Mouse (Mus musculus): ENCODE measurements around the gene Manba.
"Not testable (repeated sequence)": the region's sequence is repeated elsewhere in the genome, so short reads cannot be mapped to it uniquely, and the experiment has no call there.

The Manba gene

DNA sequence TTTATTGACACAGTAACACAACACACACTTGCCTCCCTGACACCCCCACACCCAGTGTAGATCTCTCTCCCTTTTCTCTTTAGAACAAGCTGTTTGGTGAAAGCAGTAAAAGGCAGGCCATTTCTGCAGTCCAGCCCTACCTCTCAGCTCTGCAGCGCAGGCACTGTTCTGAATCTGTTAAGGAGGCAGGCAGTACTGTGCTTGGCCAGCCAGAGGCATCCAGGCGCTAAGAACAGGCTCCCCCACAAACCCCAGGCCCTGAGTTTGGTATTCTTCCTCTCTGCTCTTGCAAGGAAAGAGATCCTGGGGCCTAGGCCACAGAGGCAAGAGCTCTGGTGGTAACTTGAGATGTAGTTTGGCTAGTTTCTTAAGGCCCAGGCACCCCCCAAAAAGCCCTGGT is 39.5 kb downstream of the Manba start:
- not testable (repeated sequence) for DNase-seq (ENCODE audit: low read depth in 1 of 2, low spot score in 2 of 2)

DNA sequence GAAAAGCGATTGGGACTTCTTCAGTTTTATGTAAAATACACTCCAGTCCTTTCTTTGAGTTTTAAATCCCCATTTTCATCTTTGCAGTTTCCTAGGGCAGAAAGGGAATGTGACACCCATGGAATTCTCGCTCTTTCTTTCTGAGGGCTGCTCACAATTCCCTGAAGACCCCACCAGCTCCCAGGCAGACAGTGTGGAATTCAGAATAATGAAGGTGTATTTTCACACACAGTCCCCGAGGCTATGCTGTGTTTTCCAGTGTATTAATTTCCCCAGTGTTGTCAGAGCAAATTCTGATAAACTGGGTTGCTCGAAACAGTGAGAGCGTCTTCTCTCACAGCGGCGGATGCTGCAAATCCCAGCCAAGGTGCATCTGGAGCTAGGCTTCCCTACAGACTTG is 44.3 kb downstream of the Manba start:
- no peak for DNase-seq (ENCODE audit: low read depth in 1 of 2, low spot score in 2 of 2)

DNA sequence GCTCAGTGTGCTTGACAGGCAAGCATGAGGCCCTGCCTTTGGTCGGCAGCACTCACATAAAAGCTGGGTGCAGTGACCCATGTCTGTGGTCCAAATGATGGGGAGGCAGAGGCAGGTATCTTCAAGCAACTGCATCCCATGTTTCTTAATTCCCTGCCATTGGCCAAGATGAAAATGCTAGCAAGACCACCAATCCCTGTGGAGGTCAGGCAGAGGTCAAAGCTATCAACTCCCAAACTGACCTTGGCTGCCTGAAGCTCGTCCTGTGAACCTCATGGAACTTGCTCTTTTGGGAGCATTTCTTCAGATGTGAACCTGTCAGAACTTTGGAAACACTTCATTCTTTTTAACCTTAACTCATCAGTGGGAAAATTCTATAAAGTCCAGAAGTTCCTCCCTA is 46.4 kb downstream of the Manba start:
- no peak for DNase-seq (ENCODE audit: low read depth in 1 of 2, low spot score in 2 of 2)

DNA sequence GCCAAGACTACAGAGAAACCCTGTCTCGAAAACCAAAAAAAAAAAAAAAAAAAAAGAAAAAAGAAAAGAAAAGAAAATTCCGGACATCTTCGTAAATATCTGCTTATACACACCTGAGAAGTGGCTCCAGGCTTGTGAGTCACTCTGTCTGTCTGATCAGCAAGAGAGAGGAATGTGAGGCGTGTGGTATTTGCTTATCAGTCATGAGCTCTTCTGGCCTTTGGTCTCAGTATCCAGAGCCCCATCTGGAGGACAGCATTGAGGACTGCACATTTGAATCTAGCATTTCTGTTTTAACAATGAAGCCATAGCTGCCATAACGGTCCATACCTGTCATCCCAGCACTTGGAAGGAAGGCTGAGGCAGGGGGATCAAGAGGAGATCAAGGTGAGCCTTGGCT is 48.7 kb downstream of the Manba start:
- DNase-seq (ENCODE audit: low read depth in 1 of 2, low spot score in 2 of 2), result no peak

DNA sequence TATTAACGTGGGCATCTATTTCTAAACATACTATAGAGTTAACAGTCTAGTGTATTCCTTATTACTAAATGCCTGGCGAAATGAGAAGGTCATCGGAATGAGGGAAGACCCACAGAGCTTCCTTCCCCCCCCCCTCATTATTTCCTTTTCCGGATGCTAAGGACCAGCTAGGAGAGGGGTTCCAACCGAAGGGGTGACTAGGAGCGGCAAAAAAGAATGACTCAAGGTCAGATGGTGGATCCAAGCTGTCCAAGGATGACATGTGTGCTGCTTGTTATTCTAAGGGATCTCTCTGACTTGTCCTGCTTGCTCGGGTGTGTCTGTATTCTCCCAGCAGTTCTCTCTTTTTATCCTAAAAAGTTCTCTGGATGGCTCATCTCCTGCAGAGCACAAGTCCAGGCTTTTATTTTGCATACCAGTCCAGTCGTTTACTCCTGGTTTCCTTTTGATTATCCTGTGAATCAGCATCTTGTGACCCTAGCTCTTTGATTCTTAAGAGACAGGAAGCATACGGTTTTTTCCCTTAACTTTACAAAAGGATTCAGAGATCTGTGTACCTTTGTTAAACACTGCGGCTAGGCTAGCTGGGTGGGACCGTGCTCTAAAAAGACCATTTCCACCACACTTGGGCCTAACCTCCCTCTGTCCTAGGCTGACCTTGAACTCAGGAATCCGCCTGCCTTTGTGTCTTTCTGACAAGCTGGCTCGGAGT is 61.0 kb downstream of the Manba start:
- DNase-seq (ENCODE audit: low read depth in 1 of 2, low spot score in 2 of 2), result no peak

DNA sequence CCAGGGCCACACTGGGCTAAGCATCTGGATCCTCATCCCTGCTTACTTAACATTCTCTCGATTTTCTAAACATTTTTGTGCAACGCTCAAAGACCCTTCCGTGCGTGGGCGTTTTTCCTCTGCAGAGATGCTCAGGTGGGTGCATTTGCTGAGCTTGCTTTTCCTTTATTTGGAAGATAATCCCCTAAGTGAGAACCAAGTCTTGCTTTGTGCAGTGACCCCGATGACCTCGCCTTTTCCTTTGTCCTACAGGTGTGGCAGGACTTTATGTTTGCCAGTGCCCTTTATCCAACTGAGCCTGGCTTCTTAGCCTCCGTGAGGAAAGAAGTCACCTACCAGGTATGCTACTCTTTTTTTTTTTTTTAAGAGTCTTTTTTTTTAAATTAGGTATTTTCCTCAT is 61.9 kb downstream of the Manba start:
- no peak for DNase-seq (ENCODE audit: low read depth in 1 of 2, low spot score in 2 of 2)

DNA sequence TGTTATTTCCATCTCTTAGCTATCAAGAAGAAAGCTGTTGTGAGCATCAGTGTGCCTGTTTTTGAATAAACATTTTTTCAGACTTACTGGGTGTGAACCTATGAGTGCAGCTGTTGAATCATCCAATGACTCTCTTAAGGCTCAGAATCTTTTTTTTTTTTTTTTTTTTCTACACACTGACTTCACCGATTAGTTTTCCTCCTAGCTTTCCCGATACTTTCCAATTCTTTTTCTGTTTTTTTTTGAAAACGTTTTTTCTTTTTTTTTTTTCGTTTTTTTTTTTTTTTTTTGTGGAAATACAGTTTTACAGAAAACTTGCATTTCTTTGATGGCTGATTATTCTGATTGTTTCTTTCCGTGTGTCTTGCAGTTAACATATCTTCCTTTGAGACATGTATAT is 67.5 kb downstream of the Manba start:
- no peak for DNase-seq (ENCODE audit: low read depth in 1 of 2, low spot score in 2 of 2)

DNA sequence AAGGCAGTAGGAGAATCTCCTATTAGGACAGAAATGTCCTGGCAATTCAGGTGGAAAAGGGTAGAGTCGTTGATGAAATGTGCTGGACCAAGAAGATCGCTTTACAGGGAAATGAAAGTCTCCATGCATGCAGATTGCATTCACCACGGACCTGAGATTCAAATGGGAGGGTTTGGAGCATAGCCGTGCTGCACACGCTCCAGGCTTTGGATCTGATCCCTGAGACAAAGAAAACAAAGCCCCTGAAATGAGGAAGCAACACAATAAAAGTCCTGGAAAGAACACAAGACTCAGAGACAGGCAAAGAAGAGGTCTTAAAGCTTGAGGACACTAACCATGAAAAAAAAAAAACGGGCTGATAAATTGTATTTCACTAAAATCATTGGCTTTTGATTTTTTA is 69.8 kb downstream of the Manba start:
- no peak for DNase-seq (ENCODE audit: low read depth in 1 of 2, low spot score in 2 of 2)

DNA sequence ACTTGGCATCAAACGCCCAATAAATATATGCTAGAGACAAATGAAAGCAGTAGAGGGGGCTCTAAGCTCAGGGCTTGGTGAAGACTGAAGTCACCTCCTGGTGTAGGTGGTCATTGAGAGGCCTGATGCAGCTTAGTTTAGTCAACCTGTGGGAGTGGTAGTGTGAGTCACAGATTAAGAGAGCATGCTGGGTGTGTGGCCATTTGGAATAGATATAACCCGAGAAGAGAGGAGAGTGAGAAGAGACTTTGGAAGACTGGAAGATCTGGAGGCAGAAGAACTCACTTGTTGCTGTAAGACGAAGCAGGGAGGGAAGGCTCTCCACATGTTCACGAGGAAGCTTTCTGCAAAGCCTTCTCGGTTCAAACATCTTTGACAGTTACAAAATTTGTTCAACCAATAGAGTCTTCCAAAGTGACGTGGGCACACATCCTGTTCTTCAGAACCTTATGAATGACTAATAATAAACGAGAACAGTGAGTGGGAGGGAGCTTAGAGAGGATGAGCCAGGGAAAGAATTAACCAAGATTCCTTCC is 70.7 kb downstream of the Manba start:
- DNase-seq (ENCODE audit: low read depth in 1 of 2, low spot score in 2 of 2), result no peak

DNA sequence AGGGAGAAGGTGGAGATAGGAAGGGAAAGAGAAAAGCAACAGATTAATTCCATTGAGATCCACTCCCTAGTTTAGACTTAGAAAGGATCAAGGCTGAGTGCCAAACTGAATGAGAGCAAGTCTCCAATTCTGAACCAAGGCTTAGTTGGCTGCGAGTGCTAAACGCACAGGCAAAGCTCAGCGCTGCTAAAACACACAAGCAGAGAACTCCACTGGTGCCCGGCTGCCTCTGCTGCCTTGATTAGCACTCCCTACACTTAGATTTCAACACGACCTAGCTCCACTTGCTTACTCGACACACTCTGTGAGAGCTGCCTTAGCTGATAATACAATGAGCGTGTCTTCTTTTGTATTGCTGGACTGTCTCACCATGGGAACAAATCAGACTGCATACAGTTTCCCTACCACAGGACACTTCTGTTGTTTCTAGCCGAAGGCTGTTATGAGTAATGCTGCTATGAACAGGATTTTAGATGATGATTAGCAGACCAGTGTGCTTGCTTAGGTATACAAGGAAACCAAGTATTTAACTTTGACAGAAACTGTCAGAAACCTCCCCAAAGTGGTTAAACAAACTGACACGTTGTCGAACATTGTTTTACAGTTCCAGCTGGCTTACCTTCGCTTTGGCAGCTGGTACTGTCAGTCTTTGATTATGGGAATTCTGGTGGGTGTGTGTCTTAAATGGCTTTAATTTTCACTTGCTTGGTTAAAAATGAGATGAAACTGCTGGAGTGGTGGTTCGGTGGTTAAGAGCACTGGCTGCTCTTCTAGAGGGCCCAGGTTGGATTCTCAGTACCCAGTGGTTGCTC is 71.6 kb downstream of the Manba start:
- no peak for DNase-seq (ENCODE audit: low read depth in 1 of 2, low spot score in 2 of 2)

DNA sequence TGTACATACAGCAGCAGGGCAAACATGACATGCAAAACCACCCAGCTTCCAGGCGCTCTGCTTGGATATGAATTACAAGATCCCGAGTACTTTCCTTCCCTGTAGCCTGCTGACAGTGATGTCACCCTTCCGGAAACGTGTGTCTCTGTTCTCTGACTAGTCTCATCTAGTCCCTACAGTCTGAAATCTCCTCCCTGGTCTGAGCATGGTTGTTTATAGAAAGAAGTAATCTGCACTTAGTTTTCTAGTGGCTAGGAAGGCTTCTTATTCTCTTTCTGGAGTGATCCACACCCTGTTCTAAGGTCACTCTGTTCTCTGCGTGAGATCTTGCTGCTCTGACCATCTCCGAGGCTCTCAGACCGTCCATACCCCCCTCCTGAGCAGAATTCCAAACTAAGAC is 76.6 kb downstream of the Manba start:
- no peak for DNase-seq (ENCODE audit: low read depth in 1 of 2, low spot score in 2 of 2)

DNA sequence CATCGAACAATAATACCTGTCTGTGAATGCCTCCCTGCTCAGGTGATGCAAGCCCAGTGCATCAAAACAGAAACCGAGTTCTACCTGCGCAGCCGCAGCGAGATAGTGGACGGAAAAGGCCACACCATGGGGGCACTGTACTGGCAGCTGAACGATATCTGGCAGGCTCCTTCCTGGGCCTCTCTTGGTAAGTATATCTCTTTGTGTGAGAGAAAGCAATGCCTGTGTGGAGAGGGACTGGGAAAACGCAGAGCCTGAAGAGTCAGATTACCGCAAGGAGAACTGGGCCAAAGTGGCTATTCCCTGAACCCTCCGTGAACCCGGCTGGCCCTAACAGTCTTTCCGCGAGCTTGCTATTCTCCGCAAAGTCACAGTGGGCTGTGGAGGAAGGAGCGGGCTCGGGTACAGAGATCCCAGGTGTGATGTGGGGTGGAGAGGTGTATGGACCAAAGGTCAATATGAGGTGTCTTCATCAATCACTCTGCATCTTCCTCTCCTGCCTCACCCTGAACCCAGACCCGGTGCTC is 77.8 kb downstream of the Manba start:
- no peak for DNase-seq (ENCODE audit: low read depth in 1 of 2, low spot score in 2 of 2)

DNA sequence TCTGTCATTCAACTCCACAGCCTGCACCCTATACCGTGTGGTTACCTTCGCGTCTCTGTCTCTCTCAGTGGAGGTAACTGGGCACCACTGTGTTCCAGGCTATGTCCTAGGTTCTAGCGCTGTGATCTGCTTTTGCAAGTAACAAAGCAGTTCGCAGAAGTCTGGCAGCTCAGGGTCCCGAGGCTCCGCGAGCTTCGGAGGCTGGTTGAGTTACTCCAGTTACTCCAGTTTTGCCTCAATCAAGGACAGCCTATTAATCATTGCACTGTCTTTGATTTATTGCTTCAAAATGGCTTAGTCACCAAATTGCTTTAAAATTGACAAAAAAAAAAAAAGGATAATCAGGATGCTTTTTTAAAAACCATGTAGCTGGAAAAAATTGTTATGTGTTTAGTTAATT is 79.3 kb downstream of the Manba start:
- DNase-seq (ENCODE audit: low read depth in 1 of 2, low spot score in 2 of 2), result no peak

DNA sequence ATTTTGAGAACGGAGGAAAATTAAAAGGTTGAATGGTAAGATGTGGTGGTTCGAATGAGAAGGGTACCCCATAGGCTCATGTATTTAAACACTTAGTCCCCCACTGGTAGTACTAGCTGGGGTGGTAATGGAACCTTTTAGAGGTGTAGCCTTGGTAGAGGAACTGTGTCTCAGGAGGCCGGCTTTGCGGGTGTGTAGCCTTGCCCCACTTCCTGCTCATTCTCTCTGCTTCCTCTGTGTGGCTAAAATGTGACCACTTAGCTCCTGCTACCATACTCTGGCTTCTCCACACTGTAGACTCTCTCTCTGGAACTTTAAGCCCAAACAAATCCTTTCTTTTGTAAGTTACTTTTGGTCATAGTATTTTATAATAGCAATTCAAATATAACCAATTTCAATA is 79.9 kb downstream of the Manba start:
- DNase-seq (ENCODE audit: low read depth in 1 of 2, low spot score in 2 of 2), result no peak

DNA sequence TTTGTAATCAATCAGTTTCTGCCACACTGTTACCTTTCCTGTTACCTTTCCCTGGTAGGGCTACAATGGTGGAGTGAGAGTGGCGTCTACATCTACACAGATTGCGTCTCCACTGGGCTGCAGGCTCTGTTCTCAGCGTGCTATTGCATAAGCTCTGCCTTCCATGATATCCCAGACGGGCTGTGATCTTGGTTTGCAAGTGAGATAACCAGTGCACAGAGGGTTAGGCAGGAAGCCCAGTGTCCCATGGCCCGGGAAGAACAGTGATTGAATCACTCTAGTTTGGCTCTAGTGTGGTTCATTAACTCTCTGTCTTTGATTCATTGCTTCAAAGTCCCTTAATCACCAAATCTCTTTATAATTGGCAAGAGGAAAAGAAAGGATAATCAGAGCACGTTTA is 82.5 kb downstream of the Manba start:
- DNase-seq (ENCODE audit: low read depth in 1 of 2, low spot score in 2 of 2), result no peak

DNA sequence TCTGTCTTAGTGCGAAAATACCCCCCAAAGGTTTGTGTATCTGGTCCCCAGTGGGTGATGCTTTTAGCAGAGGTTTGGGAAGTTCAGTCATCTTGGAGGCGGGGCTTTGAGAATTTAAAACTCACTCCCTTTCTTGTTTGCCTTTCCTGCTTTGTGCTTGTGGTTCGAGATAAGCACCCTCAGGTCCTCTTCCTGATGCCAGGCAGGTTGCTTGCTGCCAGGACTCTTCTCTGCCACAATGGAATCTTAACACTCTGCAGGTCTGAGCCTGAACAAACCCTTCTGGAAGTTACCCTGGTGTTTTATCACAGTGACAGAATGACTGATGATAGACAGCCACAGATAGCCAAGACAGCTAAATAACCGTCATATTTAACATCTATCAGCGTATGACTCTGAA is 83.2 kb downstream of the Manba start:
- DNase-seq (ENCODE audit: low read depth in 1 of 2, low spot score in 2 of 2), result no peak

DNA sequence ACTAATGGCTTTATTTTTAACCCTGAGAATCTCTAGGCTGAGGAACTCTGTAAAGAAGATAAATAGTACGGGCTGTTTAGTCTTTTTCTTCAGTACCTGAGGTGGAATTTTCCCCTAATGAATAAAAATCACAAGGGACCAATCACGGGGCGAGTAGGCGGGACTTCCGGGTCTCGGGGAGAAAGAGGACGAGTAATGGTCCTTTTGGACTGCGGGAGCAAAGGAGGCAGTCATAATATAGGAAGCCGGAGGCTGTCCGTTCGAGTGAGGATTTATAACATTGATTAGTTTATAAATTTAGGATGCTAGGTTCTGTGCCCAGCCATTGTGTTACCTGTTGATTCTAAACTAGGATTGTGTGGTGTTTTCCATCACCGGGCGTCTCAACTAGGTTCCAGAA is 86.1 kb downstream of the Manba start:
- DNase-seq (ENCODE audit: low read depth in 1 of 2, low spot score in 2 of 2), result no peak

DNA sequence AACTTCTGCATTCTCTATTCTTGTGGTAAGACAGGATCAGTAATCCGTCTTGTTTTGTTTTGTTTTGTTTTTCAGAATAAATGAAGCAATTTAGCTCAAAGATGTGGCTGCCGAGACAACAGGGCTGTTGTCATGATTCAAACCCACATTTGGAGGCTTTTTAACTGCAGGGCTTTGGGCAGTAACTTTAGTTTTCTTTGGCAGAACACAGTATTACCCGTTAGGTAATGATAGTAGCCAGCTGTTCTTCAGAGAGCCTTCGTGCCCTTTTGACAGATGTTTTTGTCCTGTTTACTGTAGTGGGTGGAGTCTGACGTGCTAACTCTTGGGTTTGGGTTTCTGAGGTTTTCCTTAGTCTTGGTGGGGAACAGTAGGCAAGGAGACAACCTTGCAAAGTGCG is 87.6 kb downstream of the Manba start:
- DNase-seq (ENCODE audit: low read depth in 1 of 2, low spot score in 2 of 2), result no peak

DNA sequence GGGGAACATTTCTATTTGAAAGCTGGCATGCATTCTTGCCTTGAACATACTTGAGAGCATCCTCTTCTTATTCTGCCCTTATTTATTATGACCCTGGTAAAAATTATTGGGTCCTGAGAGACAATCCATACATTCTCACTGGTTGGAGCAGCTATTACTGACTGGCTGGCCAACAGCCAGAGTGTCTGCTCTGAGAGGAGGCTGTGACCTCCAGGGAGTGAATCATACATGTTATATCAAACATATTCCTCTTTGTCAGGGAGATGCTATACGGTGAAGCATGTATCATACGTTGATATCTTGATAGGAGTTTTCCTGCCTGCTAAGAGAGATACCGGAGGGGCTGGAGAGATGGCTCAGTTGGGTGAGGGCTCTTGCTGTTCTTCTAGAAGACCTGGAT is 89.7 kb downstream of the Manba start:
- no peak for DNase-seq (ENCODE audit: low read depth in 1 of 2, low spot score in 2 of 2)

DNA sequence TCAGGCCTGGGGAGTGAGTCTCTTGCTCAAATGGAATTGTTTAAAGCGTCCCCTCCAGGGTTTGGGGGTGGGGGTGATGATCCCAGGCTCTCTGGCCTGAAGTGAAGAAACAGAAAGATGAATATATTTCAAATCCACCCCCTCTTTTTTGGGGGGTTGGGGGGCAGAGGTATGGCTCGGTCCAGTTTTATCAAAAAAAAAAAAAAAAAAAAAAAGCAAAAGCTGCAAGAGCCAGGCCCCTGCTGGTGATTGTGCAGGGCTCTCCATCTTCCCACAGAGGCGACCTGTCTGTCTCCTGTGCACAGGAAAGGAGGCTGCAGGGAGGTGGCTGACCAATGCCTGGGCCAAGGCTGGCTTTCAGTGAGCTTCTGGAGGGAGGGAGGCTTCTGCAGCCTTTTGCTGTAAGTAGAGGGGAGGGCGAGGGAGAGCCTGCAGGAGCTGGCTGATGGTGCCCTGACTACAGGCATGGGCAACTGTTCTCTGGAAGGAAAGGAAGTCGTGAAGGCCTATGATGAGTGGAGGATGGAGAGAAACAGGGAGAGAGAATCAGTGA is 93.3 kb downstream of the Manba start:
- DNase-seq (ENCODE audit: low read depth in 1 of 2, low spot score in 2 of 2), result no peak

DNA sequence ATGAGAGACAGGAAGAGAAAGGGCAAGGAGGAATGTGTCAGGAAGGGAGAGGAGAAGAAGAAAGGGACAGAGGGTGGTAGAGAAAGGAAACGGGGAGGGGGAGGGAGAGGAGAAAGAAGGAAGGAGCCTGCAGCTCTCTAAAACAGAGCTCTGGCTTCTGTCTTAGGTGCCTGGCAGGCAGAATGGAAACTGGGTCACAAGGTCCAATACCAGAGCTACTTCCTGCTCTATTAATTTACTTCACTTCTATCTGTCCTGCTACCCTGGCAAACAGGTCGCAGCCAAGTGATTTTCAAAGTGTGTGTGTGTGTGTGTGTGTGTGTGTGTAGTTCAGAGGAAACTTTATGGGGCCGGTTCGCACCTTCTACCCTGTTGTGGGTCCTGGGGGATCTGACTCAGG is 93.8 kb downstream of the Manba start:
- no peak for DNase-seq (ENCODE audit: low read depth in 1 of 2, low spot score in 2 of 2)
